Mouse (Mus musculus): ENCODE measurements around the gene Gm20662. TPM values are rescaled to one million over a fixed set of nuclear protein-coding genes. Genes with fewer than 3 reads are reported as not detected.

Gene Gm20662
- polyA plus RNA-seq, 1 experiment from 2014 or later: 0.39 TPM

GRCm38 (mm10) chr9:107993013-107993412 lies 3.1 kb upstream of the Gm20662 start:
- no peak overlapping the region for H3K4me2 ChIP-seq (ENCODE audit: low read depth, low read length, severe bottlenecking)
- 79% methylated on average over 11 of the region's 11 CpGs for WGBS
- no peak for DNase-seq (ENCODE audit: low spot score)

DNA sequence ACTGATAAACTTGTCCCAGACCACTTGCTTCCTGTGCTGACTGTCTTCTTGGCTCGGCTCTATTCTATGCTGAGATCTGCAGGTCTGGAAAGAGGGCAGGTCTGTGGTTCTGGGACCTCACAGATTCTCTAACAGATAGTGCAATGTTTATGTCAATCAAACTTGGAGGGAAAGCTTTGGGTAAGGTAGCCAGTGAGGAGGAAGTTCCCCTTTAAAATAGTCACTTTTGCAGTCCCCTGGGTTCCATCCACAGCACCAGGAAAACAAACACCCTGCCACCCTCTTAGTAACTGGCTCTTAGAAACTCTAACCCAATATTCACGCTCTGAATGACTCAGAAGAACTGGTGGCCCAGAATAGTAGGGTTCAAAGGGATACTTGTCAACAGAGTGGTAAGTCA lies 1.7 kb upstream of the Gm20662 start:
- 80% methylated on average over 2 of the region's 2 CpGs for WGBS
- H3K9ac ChIP-seq (ENCODE audit: low read length): no peak overlapping the region
- no peaks in the 10 kb centered on the region for H3K4me1 ChIP-seq (replicated peaks; ENCODE audit: control insufficient read depth, insufficient read depth, low read length)
- no peak for DNase-seq (ENCODE audit: low spot score)
- H3K27me3 ChIP-seq (ENCODE audit: control insufficient read depth, insufficient read depth, low read length): no peaks in the 10 kb centered on the region
- no peaks in the 10 kb centered on the region for H3K9me3 ChIP-seq (ENCODE audit: control insufficient read depth, low read length)
- no peaks in the 10 kb centered on the region for H3K36me3 ChIP-seq (ENCODE audit: control insufficient read depth, insufficient read depth, low read length)
- H3K4me3 ChIP-seq (ENCODE audit: low read depth, low read length): no peak overlapping the region
- ATAC-seq (replicated peaks; ENCODE audit: low FRiP score): no peak
- H3K27ac ChIP-seq (ENCODE audit: low read depth, low read length): no peak overlapping the region
- H3K4me2 ChIP-seq (ENCODE audit: low read depth, low read length, severe bottlenecking): no peak overlapping the region

More at GRCm38 (mm10) chr9:107993013-107993412, 3.1 kb upstream of the Gm20662 start:
- Histone ChIP-seq H3K36me3 (ENCODE audit: control insufficient read depth, insufficient read depth, low read length) (no peaks in the 10 kb centered on the region), H3K4me3 (ENCODE audit: low read depth, low read length) (no peak overlapping the region), H3K9me3 (ENCODE audit: control insufficient read depth, low read length) (no peaks in the 10 kb centered on the region), H3K9ac (ENCODE audit: low read length) (no peak overlapping the region), H3K27me3 (ENCODE audit: control insufficient read depth, insufficient read depth, low read length) (no peaks in the 10 kb centered on the region), H3K4me1 (replicated peaks; ENCODE audit: control insufficient read depth, insufficient read depth, low read length) (no peaks in the 10 kb centered on the region), H3K27ac (ENCODE audit: low read depth, low read length) (no peak overlapping the region)
- ATAC-seq (replicated peaks; ENCODE audit: low FRiP score): no peak

- no peak overlapping the region for H3K27ac ChIP-seq (ENCODE audit: low read depth, low read length)
- 94% methylated on average over 21 of the region's 21 CpGs for WGBS
- DNase-seq (ENCODE audit: low spot score) (no peak), ATAC-seq (replicated peaks; ENCODE audit: low FRiP score) (no peak)
- no peaks in the 10 kb centered on the region for H3K36me3 ChIP-seq (ENCODE audit: control insufficient read depth, insufficient read depth, low read length)
- no peak overlapping the region for H3K9ac ChIP-seq (ENCODE audit: low read length)
- H3K27me3 ChIP-seq (ENCODE audit: control insufficient read depth, insufficient read depth, low read length): no peaks in the 10 kb centered on the region
- no peaks in the 10 kb centered on the region for H3K9me3 ChIP-seq (ENCODE audit: control insufficient read depth, low read length)
- no peaks in the 10 kb centered on the region for H3K4me1 ChIP-seq (replicated peaks; ENCODE audit: control insufficient read depth, insufficient read depth, low read length)
- no peak overlapping the region for H3K4me2 ChIP-seq (ENCODE audit: low read depth, low read length, severe bottlenecking)
- no peak overlapping the region for H3K4me3 ChIP-seq (ENCODE audit: low read depth, low read length)
Measured at GRCm38 (mm10) chr9:107995513-107995912, 636 bp upstream of the Gm20662 start.

DNA sequence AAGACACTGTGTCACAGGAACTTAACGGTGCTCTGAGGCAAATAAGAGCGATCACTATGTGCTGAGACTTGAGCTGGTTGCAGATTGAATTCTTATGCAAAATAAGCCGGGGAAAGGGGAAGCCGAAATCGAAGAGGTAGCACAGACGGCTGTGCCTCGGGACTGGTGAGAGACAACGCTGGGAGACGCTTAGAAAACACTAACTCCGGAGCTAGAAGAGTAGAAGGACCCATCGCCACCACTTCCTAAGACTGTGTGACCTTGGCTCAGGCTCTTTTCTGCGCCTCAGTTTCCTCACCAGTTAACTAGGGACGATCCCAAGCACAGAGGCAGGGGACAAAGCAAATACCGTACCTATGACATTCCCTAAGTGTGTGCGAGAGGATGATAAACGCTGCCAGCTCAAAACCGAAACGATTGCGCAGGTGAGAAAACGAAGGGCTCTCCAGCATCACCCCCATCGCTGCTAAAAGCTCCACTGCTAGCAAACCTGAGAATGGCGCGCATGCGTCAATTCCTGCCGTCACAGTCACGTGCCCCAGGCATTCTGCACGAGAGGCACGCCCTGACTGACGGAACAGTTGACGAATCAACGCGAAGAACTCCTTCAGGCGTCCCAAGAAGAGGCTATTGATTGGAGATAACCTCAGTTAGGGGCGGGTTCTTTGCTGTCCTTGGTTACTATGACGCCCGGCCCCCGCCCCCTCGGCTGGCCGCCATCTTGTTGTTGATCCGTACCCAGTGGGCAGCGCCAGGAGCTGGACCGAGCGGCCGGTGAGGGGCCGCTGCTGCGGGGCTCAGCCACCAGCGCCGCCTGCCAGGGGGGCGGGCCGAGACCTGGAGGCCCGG lies 6.0 kb downstream of the Gm20662 start, which contains the start of gene Ip6k1:
Ip6k1 (plus strand) TSS at position 580 of the 849 bp plus-strand sequence.
- DNase-seq (ENCODE audit: low spot score): peak; percentile 99
- peak within 1 kb of the TSS; percentile 99 for H3K4me3 ChIP-seq (ENCODE audit: low read depth, low read length)
- peak within 1 kb of the TSS; percentile 82 for H3K27ac ChIP-seq (ENCODE audit: low read depth, low read length)
- H3K9me3 ChIP-seq (ENCODE audit: control insufficient read depth, low read length): no peaks in the 10 kb centered on the region
- peaks cover 5% of the 10 kb centered on the region for H3K4me1 ChIP-seq (replicated peaks; ENCODE audit: control insufficient read depth, insufficient read depth, low read length)
- under 1% methylated on average over 50 of the region's 51 CpGs for WGBS
- peak; percentile 99 for ATAC-seq (replicated peaks; ENCODE audit: low FRiP score)
- H3K4me2 ChIP-seq (ENCODE audit: low read depth, low read length, severe bottlenecking): peak within 1 kb of the TSS; percentile 85
- no peaks in the 10 kb centered on the region for H3K36me3 ChIP-seq (ENCODE audit: control insufficient read depth, insufficient read depth, low read length)
- H3K27me3 ChIP-seq (ENCODE audit: control insufficient read depth, insufficient read depth, low read length): no peaks in the 10 kb centered on the region
- H3K9ac ChIP-seq (ENCODE audit: low read length): peak within 1 kb of the TSS; percentile 94

DNA sequence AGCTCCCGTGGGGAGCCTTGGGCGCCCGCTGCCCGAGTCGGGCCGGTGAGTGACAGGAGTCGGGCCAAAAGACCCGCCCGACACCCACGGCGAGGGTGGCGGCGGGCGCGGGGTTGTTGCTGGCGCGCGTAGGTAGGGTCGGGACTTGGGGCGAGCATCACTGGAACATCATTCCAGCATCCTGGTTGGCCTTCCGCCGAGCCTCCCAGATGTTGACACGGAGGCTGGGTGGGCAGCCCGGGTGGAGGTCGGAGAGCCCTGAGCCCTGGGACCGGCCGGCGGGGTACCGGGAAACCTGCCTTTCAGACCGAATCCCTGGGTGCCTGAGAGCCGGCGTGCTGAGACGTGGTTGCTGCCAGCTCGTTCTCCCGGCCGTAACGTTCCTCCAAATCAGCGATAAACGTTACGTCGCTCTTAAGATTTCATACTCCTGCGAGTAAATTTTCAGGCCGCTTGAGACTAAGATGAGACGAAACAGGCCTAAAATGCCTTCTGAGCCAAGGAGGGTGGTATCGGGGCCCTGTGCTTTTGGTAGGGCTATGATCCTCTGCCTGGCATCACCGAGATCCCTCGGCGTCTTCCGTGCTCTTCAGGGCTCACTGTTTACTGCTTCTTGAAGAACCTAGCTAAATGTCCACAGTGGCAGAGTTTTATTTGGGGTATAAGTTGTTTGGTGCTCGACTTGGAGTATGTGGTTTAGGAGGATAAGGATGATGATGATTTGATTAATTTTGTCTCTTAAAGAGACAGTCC lies 6.8 kb downstream of the Gm20662 start:
- DNase-seq (ENCODE audit: low spot score) (no peak), ATAC-seq (replicated peaks; ENCODE audit: low FRiP score) (no peak; the same call in 1 of the 2 replicates)
- WGBS: under 1% methylated on average over 49 of the region's 50 CpGs
- Histone ChIP-seq H3K27me3 (ENCODE audit: control insufficient read depth, insufficient read depth, low read length) (no peaks in the 10 kb centered on the region), H3K4me3 (ENCODE audit: low read depth, low read length) (peak overlapping the region; percentile 99), H3K36me3 (ENCODE audit: control insufficient read depth, insufficient read depth, low read length) (no peaks in the 10 kb centered on the region), H3K4me1 (replicated peaks; ENCODE audit: control insufficient read depth, insufficient read depth, low read length) (peaks cover 5% of the 10 kb centered on the region), H3K27ac (ENCODE audit: low read depth, low read length) (peak overlapping the region; percentile 82), H3K9ac (ENCODE audit: low read length) (peak overlapping the region; percentile 94), H3K9me3 (ENCODE audit: control insufficient read depth, low read length) (no peaks in the 10 kb centered on the region), H3K4me2 (ENCODE audit: low read depth, low read length, severe bottlenecking) (peak overlapping the region; percentile 85)

GRCm38 (mm10) chr9:108003531-108003890 lies 7.4 kb downstream of the Gm20662 start:
- 18% methylated on average over 8 of the region's 8 CpGs for WGBS
- Histone ChIP-seq H3K4me2 (ENCODE audit: low read depth, low read length, severe bottlenecking) (peak overlapping the region; percentile 85), H3K4me1 (replicated peaks; ENCODE audit: control insufficient read depth, insufficient read depth, low read length) (peaks cover 5% of the 10 kb centered on the region), H3K27me3 (ENCODE audit: control insufficient read depth, insufficient read depth, low read length) (no peaks in the 10 kb centered on the region), H3K4me3 (ENCODE audit: low read depth, low read length) (peak overlapping the region; percentile 99), H3K36me3 (ENCODE audit: control insufficient read depth, insufficient read depth, low read length) (no peaks in the 10 kb centered on the region), H3K9me3 (ENCODE audit: control insufficient read depth, low read length) (no peaks in the 10 kb centered on the region), H3K27ac (ENCODE audit: low read depth, low read length) (0 out of 2 replicates have a peak overlapping the region, but pooled peaks have one; percentile 82), H3K9ac (ENCODE audit: low read length) (peak overlapping the region; percentile 94)
- no peak for DNase-seq (ENCODE audit: low spot score)
- no peak for ATAC-seq (replicated peaks; ENCODE audit: low FRiP score)

DNA sequence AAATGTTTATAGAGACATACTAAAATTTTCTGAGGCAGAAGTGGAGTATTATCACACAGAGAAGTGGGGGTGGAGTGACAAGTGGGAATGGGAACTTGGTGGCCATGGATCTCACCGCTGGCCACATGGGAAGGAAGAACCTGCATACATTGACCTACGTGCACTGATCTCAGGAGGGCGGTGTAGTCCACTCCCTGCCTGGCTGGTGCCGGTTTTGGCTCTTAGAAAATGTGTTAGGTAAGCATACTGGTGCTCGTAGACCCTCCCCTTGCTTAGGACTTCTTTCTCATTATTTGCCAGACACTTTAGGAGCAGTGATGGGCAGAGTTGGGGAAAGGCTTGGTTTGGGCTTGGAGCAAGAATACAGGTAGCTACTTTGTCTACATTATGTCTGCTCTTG lies 11.9 kb downstream of the Gm20662 start:
- H3K4me1 ChIP-seq (replicated peaks; ENCODE audit: control insufficient read depth, insufficient read depth, low read length): peaks cover 5% of the 10 kb centered on the region
- DNase-seq (ENCODE audit: low spot score) (no peak), ATAC-seq (replicated peaks; ENCODE audit: low FRiP score) (no peak)
- 95% methylated on average over 5 of the region's 5 CpGs for WGBS
- no peak overlapping the region for H3K9ac ChIP-seq (ENCODE audit: low read length)
- H3K4me2 ChIP-seq (ENCODE audit: low read depth, low read length, severe bottlenecking): no peak overlapping the region
- H3K27me3 ChIP-seq (ENCODE audit: control insufficient read depth, insufficient read depth, low read length): no peaks in the 10 kb centered on the region
- no peaks in the 10 kb centered on the region for H3K9me3 ChIP-seq (ENCODE audit: control insufficient read depth, low read length)
- H3K27ac ChIP-seq (ENCODE audit: low read depth, low read length): no peak overlapping the region
- H3K36me3 ChIP-seq (ENCODE audit: control insufficient read depth, insufficient read depth, low read length): no peaks in the 10 kb centered on the region; the same call in 1 of the 2 replicates
- H3K4me3 ChIP-seq (ENCODE audit: low read depth, low read length): no peak overlapping the region

DNA sequence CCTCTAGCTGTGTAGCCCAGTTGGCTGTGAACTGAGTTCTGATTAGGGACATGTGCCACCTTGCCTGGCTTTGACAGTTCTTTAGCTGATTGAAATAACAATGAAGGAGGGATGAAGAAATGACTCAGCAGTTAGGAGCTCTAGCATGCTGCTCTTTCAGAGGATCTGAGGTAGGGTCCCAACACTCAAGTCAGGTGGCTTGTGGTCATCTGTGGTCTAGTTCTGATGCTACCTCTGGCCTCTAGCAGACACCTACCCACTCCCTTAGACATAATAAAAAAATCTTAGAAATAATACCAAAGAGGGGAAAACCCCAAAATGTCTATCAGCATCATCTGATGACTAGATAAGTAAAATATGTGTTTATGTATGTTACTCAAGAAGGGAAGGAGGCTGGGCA lies 14.2 kb downstream of the Gm20662 start:
- ATAC-seq (replicated peaks; ENCODE audit: low FRiP score): no peak
- Histone ChIP-seq H3K27me3 (ENCODE audit: control insufficient read depth, insufficient read depth, low read length) (no peaks in the 10 kb centered on the region), H3K4me3 (ENCODE audit: low read depth, low read length) (no peak overlapping the region), H3K4me2 (ENCODE audit: low read depth, low read length, severe bottlenecking) (no peak overlapping the region), H3K36me3 (ENCODE audit: control insufficient read depth, insufficient read depth, low read length) (no peaks in the 10 kb centered on the region; the same call in 1 of the 2 replicates), H3K9ac (ENCODE audit: low read length) (no peak overlapping the region), H3K9me3 (ENCODE audit: control insufficient read depth, low read length) (no peaks in the 10 kb centered on the region), H3K4me1 (replicated peaks; ENCODE audit: control insufficient read depth, insufficient read depth, low read length) (no peaks in the 10 kb centered on the region), H3K27ac (ENCODE audit: low read depth, low read length) (no peak overlapping the region)
- DNase-seq (ENCODE audit: low spot score): no peak

Data from forebrain, embryonic 11.5 days (tissue).